Mouse (Mus musculus) cerebral cortex, adult 2 months (tissue): ENCODE measurements around the gene Usp30.

Source experiments
- WGBS: fragments of 180-500 bp; shearing (Covaris S2); methylation state at CpG from one replicate; pipeline ENCODE4 v1.1.7; 2018; 5-methylcytosine and 5-hydroxymethylcytosine counted together

Gene Usp30

GRCm38 (mm10) chr5:114066601-114067000, 1.3 kb downstream of the Usp30 start:
- WGBS: 61% methylated on average over 6 of the region's 6 CpGs

GRCm38 (mm10) chr5:114067543-114067942, 2.3 kb downstream of the Usp30 start:
- WGBS: 78% methylated on average over 9 of the region's 9 CpGs

- WGBS: 61% methylated on average over 9 of the region's 9 CpGs
Measured at GRCm38 (mm10) chr5:114067982-114068381, 2.7 kb downstream of the Usp30 start.

GRCm38 (mm10) chr5:114070858-114071257, 5.6 kb downstream of the Usp30 start:
- 73% methylated on average over 4 of the region's 4 CpGs for WGBS

GRCm38 (mm10) chr5:114072262-114072661, 7.0 kb downstream of the Usp30 start:
- WGBS: 56% methylated on average over 2 of the region's 2 CpGs

DNA sequence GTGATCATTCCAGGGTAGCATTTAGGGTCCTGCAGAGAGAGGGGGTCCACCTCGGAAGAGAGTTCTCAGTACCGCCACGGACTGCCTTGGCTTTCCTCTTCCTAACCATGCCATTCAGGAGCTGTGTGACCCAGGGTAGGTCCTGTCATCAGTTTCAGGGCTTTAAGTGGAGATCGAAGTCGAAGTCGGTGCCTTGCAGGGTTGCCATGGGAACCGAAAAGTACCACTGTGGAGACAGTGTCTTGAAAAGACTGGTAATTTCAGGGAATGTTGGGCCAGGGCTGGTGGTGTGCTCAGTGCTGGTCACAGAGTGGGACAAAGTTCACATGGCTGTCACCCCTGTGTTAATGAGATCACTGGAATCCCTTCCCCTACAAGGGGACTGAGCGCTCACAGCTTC, 11.7 kb downstream of the Usp30 start:
- 57% methylated on average over 8 of the region's 8 CpGs for WGBS

DNA sequence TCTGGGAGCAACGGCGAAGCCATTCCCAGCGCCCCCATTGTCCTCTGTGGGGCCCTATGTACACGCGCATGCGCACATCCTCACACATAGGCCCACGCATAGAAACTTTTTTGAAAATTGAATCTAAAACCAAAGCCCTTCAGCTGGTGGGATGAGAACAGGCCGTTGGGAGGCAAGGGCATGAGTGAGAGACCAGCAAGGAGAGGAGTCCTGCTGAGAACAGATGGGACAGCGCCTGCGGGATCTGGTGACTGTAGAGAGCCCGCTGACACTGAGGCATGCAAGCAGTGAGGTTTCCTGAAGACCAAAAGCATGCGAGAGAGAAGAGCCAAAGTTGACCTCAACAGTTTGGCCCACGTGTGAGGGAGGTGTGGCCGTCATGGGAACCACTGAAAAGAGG, 20.2 kb downstream of the Usp30 start:
- 77% methylated on average over 14 of the region's 14 CpGs for WGBS

DNA sequence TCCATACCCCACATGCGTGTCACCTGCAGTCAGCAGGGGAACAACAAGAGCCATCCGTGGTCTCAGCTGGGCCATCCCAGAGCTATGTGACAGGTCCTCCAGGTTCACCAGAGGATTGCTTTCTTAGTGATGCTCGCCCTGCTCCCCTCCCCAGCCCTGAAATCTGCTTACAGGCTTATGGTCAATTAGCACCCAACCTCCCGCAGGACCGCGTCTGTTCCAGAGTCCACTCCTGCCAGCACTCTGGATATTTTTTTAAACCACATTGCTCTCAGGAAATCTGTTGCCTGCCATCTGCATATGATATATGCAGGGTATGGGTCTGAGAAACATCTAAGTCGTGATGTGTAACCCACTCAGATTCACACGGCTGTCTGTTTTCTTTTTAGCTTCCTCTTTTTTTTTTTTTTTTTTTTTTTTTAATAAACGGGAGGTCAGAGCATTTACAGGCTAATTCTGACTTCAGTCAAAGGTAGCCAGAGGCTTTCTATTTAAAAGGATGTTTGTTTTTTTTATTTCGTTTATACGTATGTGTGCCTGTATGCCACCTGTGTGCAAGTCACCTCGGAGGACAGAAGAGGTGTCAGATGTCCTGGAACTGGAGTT, 22.7 kb downstream of the Usp30 start:
- WGBS: 41% methylated on average over 12 of the region's 12 CpGs

DNA sequence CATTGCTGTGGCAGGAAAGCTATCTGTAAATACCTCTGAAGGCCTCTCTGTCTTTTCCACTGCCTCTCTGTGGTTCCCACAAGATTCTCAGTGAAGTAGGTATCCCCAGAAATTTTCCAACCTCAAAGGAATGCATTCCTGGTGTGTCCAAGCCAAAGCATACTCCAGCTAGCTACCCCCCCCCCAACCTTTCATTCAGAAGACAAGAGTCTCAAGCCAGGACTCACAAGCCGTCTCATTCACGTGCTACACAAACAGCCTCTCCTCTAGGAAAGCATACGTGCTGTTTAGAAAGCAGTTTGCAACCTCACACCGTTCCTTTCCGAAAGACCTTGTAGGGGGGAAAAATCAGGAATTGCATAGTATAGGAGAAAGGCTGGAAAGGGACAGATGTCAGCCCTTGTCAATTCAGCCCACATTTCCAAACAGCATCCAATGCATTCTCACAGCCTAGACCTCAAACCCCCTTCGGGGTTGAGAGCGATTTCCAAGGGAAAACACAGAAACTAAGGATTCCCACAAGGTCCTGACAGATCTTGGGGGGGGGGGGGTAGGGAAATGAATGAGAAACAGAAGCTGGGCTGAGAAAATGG, 25.3 kb downstream of the Usp30 start:
- 7% methylated on average over 7 of the region's 7 CpGs for WGBS

GRCm38 (mm10) chr5:114091057-114091807, 26.0 kb downstream of the Usp30 start, which contains the start of gene Svop:
Svop (minus strand) TSS chr5:114091570.
- WGBS: 3% methylated on average over 40 of the region's 40 CpGs

GRCm38 (mm10) chr5:114099709-114100389, 34.6 kb downstream of the Usp30 start:
- WGBS: 6% methylated on average over 37 of the region's 37 CpGs

DNA sequence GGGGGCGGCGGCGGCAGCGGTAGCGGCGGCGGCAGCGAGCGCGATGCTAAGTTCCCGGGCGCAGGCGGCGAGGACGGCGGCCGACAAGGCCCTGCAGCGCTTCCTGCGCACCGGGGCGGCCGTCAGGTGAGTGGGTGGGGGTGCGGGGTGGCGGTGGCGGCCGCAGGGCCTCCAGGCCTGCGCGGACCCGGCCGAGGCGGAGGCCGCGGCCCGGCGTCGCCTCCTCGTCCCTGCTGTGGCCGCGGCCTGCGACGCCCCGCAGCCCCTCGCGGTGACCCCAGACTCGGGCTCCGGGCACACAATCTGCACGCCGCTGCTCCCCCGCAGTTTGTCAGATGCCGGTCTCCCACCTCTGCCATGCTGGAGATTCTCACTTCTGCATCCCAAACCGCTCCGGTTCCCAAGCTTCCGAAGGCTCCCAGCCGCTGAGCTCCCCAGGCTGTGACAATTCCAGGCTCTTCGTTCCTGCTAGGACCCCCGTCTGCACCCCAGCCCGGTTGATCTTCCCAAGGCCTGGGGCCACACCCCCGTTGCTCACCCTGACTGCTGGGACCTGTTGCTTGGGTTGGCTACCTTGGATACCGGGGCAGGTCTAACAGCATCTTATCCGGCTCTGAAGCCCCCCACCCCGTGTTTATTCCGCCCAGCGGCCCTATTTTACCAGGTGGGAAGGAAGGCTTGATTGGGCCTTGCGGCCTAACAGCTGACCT, 35.3 kb downstream of the Usp30 start:
- WGBS: 3% methylated on average over 59 of the region's 64 CpGs

GRCm38 (mm10) chr5:114101873-114102272, 36.6 kb downstream of the Usp30 start:
- 62% methylated on average over 4 of the region's 4 CpGs for WGBS

- 67% methylated on average over 1 of the region's 1 CpGs for WGBS
Measured at GRCm38 (mm10) chr5:114102807-114103206, 37.5 kb downstream of the Usp30 start.

DNA sequence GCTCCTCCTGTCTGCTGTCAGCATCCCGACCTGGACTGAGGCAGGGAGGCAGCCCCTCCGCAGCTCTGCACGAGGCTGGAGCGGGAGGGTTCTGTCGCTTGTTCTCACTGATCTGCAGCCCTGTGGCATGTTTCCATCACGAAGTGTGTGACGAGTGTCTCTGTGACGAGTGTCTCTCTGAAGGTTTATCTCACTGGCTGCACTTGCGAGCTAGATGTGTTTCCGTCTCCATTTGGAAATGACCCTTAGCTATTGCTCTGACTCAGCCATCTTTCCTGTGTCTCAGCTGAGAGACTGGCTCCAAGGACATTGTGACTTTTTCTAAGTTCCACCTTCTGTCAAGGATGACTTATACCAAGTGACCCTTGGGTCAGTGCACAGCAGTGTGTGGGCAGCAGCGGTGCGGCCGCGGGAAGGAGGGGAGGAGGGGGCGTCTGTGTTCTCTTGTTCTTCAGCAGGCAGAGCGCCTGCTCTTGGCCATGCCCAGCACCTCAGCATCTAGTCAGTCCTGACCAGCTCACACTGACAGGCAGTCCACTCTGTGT, 41.2 kb downstream of the Usp30 start:
- WGBS: 89% methylated on average over 16 of the region's 16 CpGs

GRCm38 (mm10) chr5:114113334-114113733, 48.1 kb downstream of the Usp30 start:
- 80% methylated on average over 6 of the region's 6 CpGs for WGBS

- 86% methylated on average over 5 of the region's 5 CpGs for WGBS
Measured at GRCm38 (mm10) chr5:114115030-114115429, 49.8 kb downstream of the Usp30 start.

DNA sequence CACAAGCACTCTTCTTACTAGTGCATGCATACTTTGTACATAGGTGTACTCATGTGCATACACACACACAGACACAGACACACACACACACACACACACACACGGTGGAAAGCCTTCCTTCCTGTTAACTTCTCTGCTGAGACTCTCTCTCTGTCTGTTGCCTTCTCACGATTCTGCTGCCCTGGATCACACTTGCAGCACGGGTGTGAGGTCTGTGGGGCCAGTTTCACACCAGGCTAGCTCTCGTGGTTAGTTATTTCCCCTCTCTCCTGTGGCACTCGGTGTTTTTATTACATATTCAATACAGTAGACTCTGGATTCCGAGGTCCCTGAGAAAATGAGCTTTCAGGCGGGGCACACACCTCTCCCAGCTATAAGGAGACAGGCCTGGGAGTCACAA, 51.3 kb downstream of the Usp30 start:
- WGBS: 76% methylated on average over 7 of the region's 7 CpGs

DNA sequence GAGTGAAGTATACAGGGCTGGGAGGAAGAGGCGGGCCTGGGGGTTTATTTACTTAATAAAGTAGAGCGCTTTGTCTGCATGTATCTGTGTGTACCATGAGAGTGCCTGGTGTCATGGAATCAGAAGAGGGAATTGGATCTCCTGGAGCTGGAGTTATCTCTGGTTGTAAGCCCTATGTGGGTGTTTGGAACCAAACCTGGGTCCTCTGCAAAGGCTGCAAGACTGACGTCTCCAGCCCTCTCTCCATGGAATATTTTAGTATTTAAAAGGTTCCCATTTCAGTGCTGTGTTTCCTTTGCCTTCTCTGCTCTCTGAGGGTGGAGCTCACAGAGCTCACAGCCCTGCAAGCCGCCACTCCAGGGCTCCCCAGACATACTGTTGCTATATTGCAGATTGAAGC, 54.5 kb downstream of the Usp30 start:
- 69% methylated on average over 4 of the region's 4 CpGs for WGBS

DNA sequence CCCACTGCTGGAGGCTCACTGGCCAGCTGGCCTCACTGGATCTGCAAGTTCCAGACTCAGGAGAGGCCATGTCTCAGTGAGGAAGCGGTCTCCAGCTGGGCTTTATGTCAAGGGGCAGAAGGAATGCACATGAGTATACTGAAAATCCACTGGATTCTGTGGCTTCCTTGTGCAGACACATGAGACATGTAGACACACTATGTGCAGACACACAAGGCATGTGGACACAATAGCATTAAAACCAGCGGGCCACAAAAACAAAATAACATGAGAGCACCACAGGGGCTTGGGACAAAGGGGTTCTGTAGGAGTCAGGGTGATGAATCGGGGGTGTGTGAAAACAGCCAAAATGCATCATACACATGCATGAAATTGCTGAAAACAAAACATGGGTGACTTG, 60.7 kb downstream of the Usp30 start:
- WGBS: 94% methylated on average over 3 of the region's 3 CpGs

- 84% methylated on average over 7 of the region's 7 CpGs for WGBS
Measured at GRCm38 (mm10) chr5:114126499-114127244, 61.4 kb downstream of the Usp30 start.
